Mouse (Mus musculus): ENCODE data around the gene Slco2b1. TPM values are rescaled to one million over a fixed set of nuclear protein-coding genes. Genes with fewer than 3 reads are reported as not detected.
A peak's percentile ranks its signal among the peaks of the same experiment; 100 is the strongest.
"Not testable (repeated sequence)": the region's sequence is repeated elsewhere in the genome, so short reads cannot be mapped to it uniquely, and the experiment has no call there.

Gene Slco2b1
- 1 to 10 TPM; 3.9 to 4.7 TPM for total RNA-seq (2021)
- long read RNA-seq, experiment 1: 0 reads
- long read RNA-seq, experiment 2, full-length matches to known transcripts: 4 of 5 reads
- long read RNA-seq, experiment 2, partial matches to known transcripts: 1 of 5 reads
- long read RNA-seq, experiment 2, other reads (novel, unspliced or antisense): 0 of 5 reads

DNA sequence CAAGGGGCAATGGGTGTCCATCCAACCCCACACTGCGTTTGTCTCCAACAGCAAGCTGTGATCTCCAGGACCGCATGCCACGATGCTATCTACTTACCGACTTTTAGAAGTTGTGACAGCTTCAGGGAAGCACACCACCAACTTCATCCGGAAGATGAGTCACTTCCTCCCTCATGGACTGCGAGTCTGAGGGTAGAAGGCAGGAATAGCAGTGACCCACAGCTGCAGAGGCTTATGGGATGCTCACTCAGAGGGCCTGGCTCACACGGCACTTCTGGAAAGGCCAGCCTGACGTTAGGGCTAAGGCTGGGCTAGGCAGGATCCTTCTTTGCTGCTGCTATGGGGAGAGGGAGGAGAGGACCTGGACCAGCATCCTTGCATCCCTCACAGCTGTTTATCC lies at the start of gene Slco2b1:
Gene Slco2b1, minus strand, starts transcription at position 175 of the 400 bp plus-strand sequence.
- DNase-seq: no peak

- no peak for DNase-seq
Measured at GRCm38 (mm10) chr7:99739276-99739675, 28.1 kb upstream of the Slco2b1 start.

- not testable (repeated sequence) for DNase-seq
Measured at GRCm38 (mm10) chr7:99735491-99735890, 24.4 kb upstream of the Slco2b1 start.

- no peak for DNase-seq
Measured at GRCm38 (mm10) chr7:99734612-99735011, 23.5 kb upstream of the Slco2b1 start.

DNA sequence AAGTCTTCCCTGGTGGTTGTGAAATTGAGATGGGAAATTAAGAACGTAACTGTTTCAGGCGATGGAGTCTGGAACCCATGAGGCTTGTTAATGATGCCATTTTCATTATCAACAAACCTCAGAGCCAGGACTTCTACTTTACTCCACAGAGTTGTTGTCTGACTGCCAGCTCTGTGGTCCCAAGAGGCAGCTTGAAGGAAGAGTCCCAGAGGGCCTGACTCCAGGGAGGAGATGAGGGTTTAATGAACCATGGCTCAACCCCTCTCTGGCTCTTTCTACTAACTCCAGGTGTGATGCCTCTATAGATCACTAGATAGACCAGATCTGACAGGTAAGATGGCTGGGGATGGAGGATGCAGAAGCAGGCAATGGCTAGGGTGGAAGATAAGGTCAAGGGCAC lies 18.8 kb upstream of the Slco2b1 start, which contains the start of gene Olfr520:
Gene Olfr520, plus strand, starts transcription at position 301 of the 400 bp plus-strand sequence.
- DNase-seq: no peak

GRCm38 (mm10) chr7:99716536-99716935 lies 5.4 kb upstream of the Slco2b1 start:
- no peak for DNase-seq

DNA sequence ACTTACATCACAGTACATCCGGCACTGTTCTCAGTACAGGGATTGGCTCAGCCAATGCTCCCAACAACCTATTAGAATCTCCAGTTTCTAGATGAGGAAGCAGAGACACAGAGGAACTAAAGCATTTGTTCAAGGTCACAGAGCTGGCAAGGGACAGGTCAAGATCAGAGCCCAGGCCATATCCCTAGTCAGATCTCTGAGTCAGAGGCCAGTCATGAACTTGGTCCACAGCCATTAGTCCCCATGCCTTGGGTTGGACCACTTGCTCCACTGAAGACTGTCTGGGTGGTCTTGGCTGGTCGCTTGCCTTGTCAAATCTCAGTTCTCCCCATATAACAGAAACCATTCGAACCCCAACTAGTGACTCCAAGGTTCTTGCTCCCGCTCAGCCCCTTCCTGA lies 1.3 kb upstream of the Slco2b1 start:
- no peak for DNase-seq

DNA sequence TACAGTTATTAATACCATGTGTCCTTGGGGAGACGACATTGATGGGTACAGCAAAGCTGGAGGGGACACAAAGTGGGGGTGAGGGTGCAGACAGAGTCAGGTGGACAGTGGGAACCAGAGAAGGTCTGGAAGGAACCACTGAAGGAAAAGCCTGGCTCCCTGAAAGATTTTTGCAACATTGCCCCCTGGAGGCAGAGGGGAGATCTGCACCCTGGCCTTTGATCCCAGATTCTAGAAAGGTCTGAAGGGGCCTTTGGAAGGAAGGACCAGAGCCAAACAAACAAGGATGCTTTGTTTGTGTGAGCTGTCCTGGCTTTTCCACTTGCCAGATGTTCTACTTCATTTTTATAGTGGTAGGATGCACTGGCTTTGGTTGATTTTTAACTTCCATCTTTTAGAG lies 664 bp downstream of the Slco2b1 start:
- peak; percentile 52 for DNase-seq

- no peak for DNase-seq
Measured at GRCm38 (mm10) chr7:99709992-99710391, 1.1 kb downstream of the Slco2b1 start.

DNA sequence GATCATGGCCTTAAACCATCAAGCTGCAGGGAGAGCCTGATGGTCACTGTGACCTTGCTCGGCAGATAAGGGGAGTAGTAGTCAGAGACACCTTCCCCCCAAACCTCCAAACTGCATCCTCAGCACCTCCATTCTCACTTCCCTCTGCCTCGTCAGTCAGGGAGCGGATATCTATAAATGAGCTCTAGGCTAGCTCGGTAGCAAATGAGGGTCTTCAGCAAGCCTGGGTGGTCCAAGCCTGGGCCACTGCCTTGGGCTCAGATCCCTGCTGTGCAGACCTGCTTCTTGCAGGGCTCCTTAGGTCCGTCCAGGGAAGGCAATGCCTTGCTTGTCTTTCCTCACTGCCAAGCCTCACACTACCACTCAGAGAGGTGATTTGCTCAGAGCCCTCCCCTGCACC lies 2.4 kb downstream of the Slco2b1 start:
- DNase-seq: no peak

- no peak for DNase-seq
Measured at GRCm38 (mm10) chr7:99708301-99708721, 2.8 kb downstream of the Slco2b1 start.

DNA sequence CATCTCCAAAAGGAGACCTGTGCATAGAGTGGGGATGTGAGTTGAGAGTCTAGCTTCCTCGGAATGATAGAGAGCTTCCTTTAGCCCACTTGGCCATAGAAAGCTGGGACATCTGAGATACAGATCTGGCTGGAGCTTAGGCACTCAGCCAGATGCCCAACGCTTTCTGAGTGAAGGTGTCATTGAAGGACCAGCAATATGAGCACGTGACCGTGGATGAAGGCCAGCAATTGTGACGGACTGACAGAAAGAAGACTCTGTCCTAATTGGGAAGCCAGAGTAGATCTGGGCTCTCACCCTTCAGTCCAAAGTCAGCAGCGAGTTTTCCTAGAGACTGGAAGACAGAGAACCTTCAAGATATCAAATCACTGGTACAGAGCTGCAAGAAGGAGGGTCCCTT lies 3.5 kb downstream of the Slco2b1 start:
- DNase-seq: no peak

DNA sequence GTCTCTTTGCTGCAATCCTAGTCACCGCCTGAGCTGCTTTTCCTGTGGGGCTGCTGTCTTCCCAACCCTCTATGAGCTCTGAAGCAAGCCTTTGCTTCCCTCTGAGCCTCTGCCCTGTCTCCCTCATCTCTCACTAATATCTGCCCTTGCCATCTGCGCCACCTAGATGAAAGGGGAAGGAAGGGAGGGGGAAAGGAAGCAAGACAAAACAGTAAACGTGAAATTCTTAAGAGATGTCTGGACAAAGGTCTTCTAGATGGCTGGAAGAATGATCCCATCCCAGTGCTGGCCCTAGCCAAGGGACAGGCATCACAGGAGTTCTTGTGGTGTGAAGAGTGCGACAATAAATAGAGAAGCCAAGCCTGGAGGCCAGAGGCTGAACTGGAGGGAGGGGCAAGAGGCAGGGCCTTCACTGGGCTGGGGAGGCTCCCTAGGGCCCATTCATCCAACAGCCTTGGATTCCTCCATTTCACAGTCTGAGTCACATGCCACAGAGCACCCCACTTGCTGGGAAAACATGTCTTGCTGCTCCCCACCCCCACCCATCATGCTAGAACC lies 4.0 kb downstream of the Slco2b1 start:
- peak; percentile 69 for DNase-seq

GRCm38 (mm10) chr7:99706341-99707037 lies 4.7 kb downstream of the Slco2b1 start:
- DNase-seq: peak; percentile 77

- no peak for DNase-seq
Measured at GRCm38 (mm10) chr7:99704736-99705519, 6.2 kb downstream of the Slco2b1 start.

- DNase-seq: no peak
Measured at GRCm38 (mm10) chr7:99702201-99702600, 8.9 kb downstream of the Slco2b1 start.

DNA sequence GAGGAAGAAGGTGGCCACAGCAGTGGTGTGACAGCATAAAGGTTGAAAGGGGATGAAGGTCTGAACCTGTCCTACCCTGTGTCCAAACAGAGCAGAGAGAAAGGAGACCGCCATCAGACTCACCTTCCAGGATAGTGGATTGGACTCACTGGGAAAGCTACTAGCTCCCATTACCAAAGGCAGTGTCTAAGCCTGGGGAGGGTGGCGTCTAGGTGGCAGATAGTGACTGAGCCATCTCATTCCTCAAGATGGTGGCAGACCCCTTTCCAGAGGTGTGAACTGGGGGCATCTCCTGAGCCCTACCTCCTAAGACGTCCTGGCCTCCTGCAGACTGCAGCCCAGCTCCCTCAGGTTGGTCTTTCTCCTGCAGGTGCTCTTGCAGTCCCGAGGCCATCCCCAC lies 10.5 kb downstream of the Slco2b1 start:
- no peak for DNase-seq

- peak; percentile 43 for DNase-seq
Measured at GRCm38 (mm10) chr7:99699709-99700151, 11.4 kb downstream of the Slco2b1 start.

GRCm38 (mm10) chr7:99699106-99699505 lies 12.0 kb downstream of the Slco2b1 start:
- DNase-seq: no peak

- no peak for DNase-seq
Measured at GRCm38 (mm10) chr7:99698576-99698975, 12.6 kb downstream of the Slco2b1 start.

GRCm38 (mm10) chr7:99695471-99696057 lies 15.6 kb downstream of the Slco2b1 start:
- DNase-seq: no peak

DNA sequence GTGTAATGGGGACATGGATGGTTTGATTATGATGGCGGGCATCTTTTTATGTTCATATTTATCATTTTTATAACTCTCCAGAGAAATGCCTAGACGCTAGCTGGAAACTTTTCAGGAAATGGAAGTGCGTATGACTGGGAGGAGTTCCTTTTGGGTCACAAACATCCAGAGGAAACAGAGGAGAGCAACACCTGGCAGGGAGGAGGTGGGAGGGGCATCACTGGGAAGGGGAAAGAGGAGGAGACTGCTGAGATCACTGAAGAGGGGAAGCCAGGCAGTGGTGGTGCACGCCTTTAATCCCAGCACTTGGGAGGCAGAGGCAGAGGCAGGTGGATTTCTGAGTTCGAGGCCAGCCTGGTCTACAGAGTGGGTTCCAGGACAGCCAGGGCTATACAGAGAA lies 16.7 kb downstream of the Slco2b1 start:
- DNase-seq: peak; percentile 44
